Mouse (Mus musculus) hindbrain, embryonic 11.5 days (tissue): ENCODE results near the gene Slc5a7. TPM values are rescaled to one million over a fixed set of nuclear protein-coding genes. Genes with fewer than 3 reads are reported as not detected.

Experiments used
- ATAC-seq: fragments of 200-750 bp; cut with Nextera tagmentation; 2 replicates; pipeline ENCODE4 v1.8.0; 2017; ENCODE audit warnings: mild to moderate bottlenecking, moderate TSS enrichment, moderate library complexity; ENCODE audit not compliant: low FRiP score
- DNase-seq: peaks from one replicate; pipeline ENCODE4 v3.0.0-alpha.2; 2015; ENCODE audit warnings: low spot score
- H3K27ac ChIP-seq: fragments of 300-500 bp; sonication (generic); 2 replicates; pipeline ENCODE4 v1.5.1; 2014; ENCODE audit warnings: mild to moderate bottlenecking, low read depth, low read length
- H3K27me3 ChIP-seq: fragments of 300-500 bp; sonication (generic); 2 replicates; pipeline ENCODE4 v1.6.1; 2014; ENCODE audit warnings: mild to moderate bottlenecking, low read length, moderate library complexity, mixed read lengths; ENCODE audit not compliant: control insufficient read depth, insufficient read depth
- H3K36me3 ChIP-seq: fragments of 300-500 bp; sonication (generic); 2 replicates; pipeline ENCODE4 v1.6.1; 2014; ENCODE audit warnings: mild to moderate bottlenecking, low read length, moderate library complexity, mixed read lengths; ENCODE audit not compliant: control insufficient read depth, insufficient read depth
- H3K4me1 ChIP-seq: fragments of 300-500 bp; sonication (generic); replicated peaks from 2 replicates; pipeline ENCODE4 v1.6.1; 2014; ENCODE audit warnings: low read length, mixed read lengths; ENCODE audit not compliant: control insufficient read depth, insufficient read depth
- H3K4me2 ChIP-seq: fragments of 300-500 bp; sonication (generic); replicated peaks from 2 replicates; pipeline ENCODE4 v1.6.1; 2014; ENCODE audit warnings: mild to moderate bottlenecking, low read depth, low read length
- H3K4me3 ChIP-seq: fragments of 300-500 bp; sonication (generic); 2 replicates; pipeline ENCODE4 v1.5.1; 2014; ENCODE audit warnings: low read depth, low read length
- H3K9ac ChIP-seq: fragments of 300-500 bp; sonication (generic); 2 replicates; pipeline ENCODE4 v1.6.1; 2014; ENCODE audit warnings: low read depth, low read length
- H3K9me3 ChIP-seq: fragments of 300-500 bp; sonication (generic); 2 replicates; pipeline ENCODE4 v1.6.1; 2016; ENCODE audit warnings: low read length; ENCODE audit not compliant: control insufficient read depth
- WGBS: fragments of 180-500 bp; shearing (Covaris S2); extraction: QIAGEN DNeasy Blood & Tissue Kit; methylation state at CpG from one replicate; pipeline ENCODE4 v1.1.7; 2014; 5-methylcytosine and 5-hydroxymethylcytosine counted together
- polyA plus RNA-seq: library from polyadenylated mRNA; unstranded; fragments of >200 nt; fragmentation: Nextera tagmentation; extraction: Ambion mirVana; gene quantifications from 2 replicates; pipeline ENCODE4 v1.2.1, GENCODE M21; 2014

Slc5a7 gene
- polyA plus RNA-seq: 2.0 and 2.2 TPM in 2 replicates

GRCm38 (mm10) chr17:54298934-54299333, at the start of gene Slc5a7:
Gene Slc5a7, minus strand, starts transcription at chr17:54299034.
- Histone ChIP-seq H3K9ac (peak within 1 kb of the TSS; percentile 57), H3K4me1 (no peaks in the 10 kb centered on the region), H3K9me3 (no peaks in the 10 kb centered on the region), H3K4me2 (peak within 1 kb of the TSS; percentile 93), H3K27me3 (no peaks in the 10 kb centered on the region), H3K27ac (no peak within 1 kb of the TSS), H3K4me3 (peak within 1 kb of the TSS; percentile 50), H3K36me3 (no peaks in the 10 kb centered on the region)
- ATAC-seq (peak; percentile 3; the same call in 1 of the 2 replicates), DNase-seq (no peak)
- 52% methylated on average over 1 of the region's 1 CpGs for WGBS

DNA sequence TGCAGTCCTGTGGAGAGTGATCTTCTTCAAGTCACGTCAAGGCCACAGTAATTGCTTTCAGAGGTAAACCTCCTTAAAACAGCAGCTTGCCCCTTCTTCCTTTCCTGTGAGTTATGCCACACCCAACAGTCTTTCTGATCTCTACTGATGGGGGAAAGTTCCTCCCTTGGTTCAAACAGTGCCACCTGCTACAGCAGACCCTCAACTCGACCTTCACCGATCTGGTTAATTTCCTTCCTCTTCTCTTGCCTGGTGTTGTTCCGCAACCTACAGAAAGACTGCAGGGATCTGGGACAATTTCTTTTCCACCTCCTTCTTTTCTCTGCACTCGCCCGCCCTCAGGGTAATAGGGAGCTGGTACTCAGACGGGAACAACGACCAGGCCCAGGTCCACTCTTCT, 48.8 kb upstream of the Slc5a7 start:
- 88% methylated on average over 8 of the region's 8 CpGs for WGBS
- no peak overlapping the region for H3K4me3 ChIP-seq
- ATAC-seq (no peak), DNase-seq (no peak)
- H3K4me2 ChIP-seq: no peak overlapping the region
- H3K27me3 ChIP-seq: no peaks in the 10 kb centered on the region
- H3K27ac ChIP-seq: no peak overlapping the region
- no peak overlapping the region for H3K9ac ChIP-seq
- H3K4me1 ChIP-seq: no peaks in the 10 kb centered on the region
- H3K36me3 ChIP-seq: no peaks in the 10 kb centered on the region
- no peaks in the 10 kb centered on the region for H3K9me3 ChIP-seq

GRCm38 (mm10) chr17:54343395-54343794, 44.6 kb upstream of the Slc5a7 start:
- WGBS: 23% methylated on average over 4 of the region's 4 CpGs
- Histone ChIP-seq H3K4me2 (no peak overlapping the region), H3K4me1 (no peaks in the 10 kb centered on the region), H3K36me3 (no peaks in the 10 kb centered on the region), H3K27ac (no peak overlapping the region), H3K9me3 (no peaks in the 10 kb centered on the region), H3K4me3 (no peak overlapping the region), H3K27me3 (no peaks in the 10 kb centered on the region), H3K9ac (no peak overlapping the region)
- DNase-seq: peak; percentile 75
- ATAC-seq: no peak

DNA sequence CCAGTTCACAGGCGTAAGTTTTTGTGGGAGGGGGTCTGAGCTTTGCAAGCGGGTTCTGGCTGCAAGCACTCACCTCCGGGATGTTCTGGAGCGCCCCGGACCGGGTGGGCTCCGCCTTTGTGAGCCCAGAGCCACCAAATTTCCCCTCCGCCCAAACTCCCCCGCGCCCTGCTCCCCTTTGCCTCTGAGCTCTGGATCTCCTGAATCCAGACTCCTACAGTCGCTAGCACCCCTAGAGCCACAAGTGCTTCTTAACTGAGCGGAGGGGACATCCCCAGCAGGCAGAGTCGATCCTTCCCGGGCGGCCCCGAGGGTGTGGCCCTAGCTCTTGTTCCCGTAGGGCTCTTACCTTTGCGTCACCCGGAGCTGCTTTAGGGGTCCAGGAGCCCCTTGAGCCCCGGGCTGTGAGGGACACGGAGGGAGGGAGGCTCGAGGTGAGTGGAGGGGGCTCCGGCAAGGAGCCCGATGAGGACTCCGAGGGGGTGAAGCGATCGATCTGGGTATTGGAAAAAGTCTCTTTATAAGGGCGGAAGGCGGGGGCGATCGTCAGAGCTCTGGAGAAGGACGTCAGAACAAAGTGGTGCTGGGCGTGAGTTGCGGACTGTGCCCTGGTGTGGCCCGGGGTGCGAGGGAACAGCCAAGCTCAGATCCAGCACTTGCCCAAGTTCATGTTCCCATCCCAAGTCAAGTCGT, 456 bp downstream of the Slc5a7 start:
- DNase-seq (peak; percentile 55), ATAC-seq (peak; percentile 84)
- Histone ChIP-seq H3K4me3 (peak overlapping the region; percentile 50), H3K4me1 (no peaks in the 10 kb centered on the region), H3K36me3 (no peaks in the 10 kb centered on the region), H3K27ac (no peak overlapping the region), H3K27me3 (no peaks in the 10 kb centered on the region), H3K9me3 (no peaks in the 10 kb centered on the region), H3K9ac (peak overlapping the region; percentile 57), H3K4me2 (peak overlapping the region; percentile 93)
- 2% methylated on average over 37 of the region's 37 CpGs for whole genome bisulfite sequencing

GRCm38 (mm10) chr17:54250783-54251182, 48.1 kb downstream of the Slc5a7 start:
- Histone ChIP-seq H3K27ac (no peak overlapping the region), H3K4me3 (no peak overlapping the region), H3K4me1 (no peaks in the 10 kb centered on the region), H3K4me2 (no peak overlapping the region), H3K36me3 (no peaks in the 10 kb centered on the region), H3K9me3 (no peaks in the 10 kb centered on the region), H3K9ac (no peak overlapping the region), H3K27me3 (no peaks in the 10 kb centered on the region)
- DNase-seq (no peak), ATAC-seq (no peak)

DNA sequence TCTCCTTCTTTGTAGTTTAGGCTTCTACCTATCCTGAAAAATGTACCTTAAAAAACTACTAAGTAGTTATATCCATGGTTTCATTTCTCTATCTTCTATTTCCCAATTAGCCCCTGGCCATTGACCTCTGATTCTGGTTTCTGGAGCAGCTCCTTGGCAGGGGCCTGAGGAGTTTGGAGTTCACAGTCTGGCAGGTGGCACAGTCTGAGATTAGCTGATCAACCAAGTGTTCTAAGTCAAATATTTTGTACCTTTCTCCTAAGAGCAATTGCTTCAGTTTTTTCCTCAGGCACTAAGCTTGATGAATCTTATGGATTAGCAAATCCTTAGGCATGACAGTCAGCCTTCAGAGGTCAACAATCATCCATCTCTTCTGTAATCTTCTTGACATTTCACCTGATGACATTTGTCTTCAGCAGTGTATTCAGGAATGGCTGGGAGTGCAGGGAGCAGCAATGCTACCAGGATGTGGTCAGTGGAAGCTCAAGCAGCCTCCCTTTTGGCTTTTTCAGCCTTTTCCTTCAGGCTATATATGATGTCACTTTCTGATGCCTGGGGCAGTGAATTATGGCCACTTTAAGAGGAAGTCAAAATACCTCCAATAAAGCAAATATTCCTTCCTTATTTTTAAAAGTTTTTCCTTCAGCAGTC, 55.1 kb downstream of the Slc5a7 start:
- Histone ChIP-seq H3K9ac (no peak overlapping the region), H3K4me3 (no peak overlapping the region), H3K36me3 (no peaks in the 10 kb centered on the region), H3K4me2 (no peak overlapping the region), H3K4me1 (no peaks in the 10 kb centered on the region), H3K27ac (no peak overlapping the region), H3K9me3 (no peaks in the 10 kb centered on the region), H3K27me3 (no peaks in the 10 kb centered on the region)
- DNase-seq (no peak), ATAC-seq (no peak)

DNA sequence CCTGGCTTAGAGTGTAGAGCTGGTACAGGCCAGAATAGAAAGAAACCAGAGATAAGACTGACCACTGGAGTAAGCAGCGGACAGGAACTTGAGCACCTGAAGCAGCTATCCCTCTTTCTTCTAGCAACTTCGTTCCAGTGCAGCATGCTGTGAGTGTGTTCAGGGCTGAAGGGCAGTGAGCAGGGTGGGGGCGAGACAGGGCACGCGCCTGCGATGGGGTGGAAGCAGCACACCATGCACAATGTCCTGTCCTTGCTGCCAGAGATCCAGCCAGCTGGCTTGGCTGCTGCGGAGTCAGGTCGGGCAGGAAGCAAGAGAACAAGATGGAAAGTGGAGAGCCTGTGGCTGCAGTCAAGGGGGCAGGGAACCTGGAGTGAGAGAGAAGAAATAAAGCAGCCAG, 59.4 kb downstream of the Slc5a7 start:
- no peaks in the 10 kb centered on the region for H3K27me3 ChIP-seq
- no peaks in the 10 kb centered on the region for H3K9me3 ChIP-seq
- DNase-seq (no peak), ATAC-seq (no peak)
- WGBS: 71% methylated on average over 8 of the region's 8 CpGs
- H3K4me3 ChIP-seq: no peak overlapping the region
- no peaks in the 10 kb centered on the region for H3K36me3 ChIP-seq
- no peak overlapping the region for H3K4me2 ChIP-seq
- no peaks in the 10 kb centered on the region for H3K4me1 ChIP-seq
- H3K9ac ChIP-seq: no peak overlapping the region
- no peak overlapping the region for H3K27ac ChIP-seq
